Mouse (Mus musculus) granulocyte monocyte progenitor cell, adult 5-6 weeks (primary cell): ENCODE measurements at regions not wholly inside any gene's neighbourhood (a gene's known extent, or its start where the extent isn't known, plus 50 kb on each side); places are given as distances from the start of the nearest gene placed in this dataset.

Experiments
- ATAC-seq: replicated peaks from 2 replicates; pipeline ENCODE4 v1.8.0; 2016; ENCODE audit warnings: mild to moderate bottlenecking, moderate TSS enrichment, inconsistent platforms; ENCODE audit not compliant: poor library complexity, severe bottlenecking

DNA sequence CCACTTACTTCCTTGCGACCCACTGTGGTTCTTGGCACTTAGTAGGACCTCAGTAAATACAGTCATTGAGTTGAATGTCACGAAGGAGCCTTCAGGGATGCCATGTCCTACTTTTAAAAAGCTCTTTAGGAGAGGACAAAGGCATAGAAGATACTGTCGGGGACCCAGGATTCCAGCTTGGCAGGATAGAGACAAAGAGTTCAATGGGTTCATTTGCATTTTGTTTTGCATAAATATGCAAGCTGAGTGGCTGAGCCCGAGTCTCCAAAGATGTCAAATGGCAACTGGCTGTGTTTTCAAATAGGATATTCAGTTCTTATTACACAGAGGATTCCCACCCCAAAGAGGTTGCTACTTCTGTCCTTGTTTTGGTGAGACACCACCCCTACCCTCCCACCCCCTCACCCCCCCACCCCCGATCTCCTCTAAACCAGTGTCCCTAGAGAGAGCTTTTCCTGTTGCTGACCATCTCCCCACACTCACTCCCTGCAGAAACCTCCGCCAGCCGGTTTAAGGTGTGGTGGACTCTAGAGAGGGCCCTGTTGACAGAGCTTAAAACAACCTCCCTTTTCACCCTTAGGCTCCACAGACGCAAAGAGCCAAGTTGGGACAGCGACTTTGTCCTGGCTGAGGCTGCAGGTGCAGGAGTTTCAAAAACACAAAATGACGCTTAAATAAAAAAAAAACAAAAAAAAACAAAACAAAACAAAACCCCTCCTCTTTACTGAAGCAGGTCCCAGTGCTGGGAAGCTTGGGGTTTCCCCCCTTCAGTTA, 57.9 kb downstream of the Sox9 start:
- ATAC-seq, result no peak

GRCm38 (mm10) chr11:112840495-112840828, 58.4 kb downstream of the Sox9 start:
- ATAC-seq, result no peak

- ATAC-seq, result no peak
Measured at GRCm38 (mm10) chr11:112844258-112844901, 62.4 kb downstream of the Sox9 start.

DNA sequence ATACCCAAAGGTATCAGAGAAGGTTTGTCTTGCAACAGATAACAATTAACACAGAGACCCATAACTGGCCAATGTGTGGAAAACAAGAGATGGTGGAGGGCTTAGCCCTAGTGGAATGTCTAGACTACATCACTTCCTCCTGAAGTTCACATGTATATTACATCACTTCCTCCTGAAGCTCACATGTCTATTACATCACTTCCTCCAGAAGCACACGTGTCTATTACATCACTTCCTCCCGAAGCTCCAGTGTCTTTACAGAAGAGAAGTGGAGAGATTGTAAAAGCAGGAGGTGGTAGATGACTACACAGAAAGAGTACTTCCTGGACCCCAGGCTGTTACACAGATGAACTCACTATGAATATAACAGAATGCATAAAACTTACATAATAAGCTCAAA, 65.1 kb downstream of the Sox9 start:
- ATAC-seq, result no peak

GRCm38 (mm10) chr11:112847851-112848250, 65.8 kb downstream of the Sox9 start:
- ATAC-seq, result no peak

- ATAC-seq, result no peak
Measured at GRCm38 (mm10) chr11:112849974-112850373, 68.0 kb downstream of the Sox9 start.

DNA sequence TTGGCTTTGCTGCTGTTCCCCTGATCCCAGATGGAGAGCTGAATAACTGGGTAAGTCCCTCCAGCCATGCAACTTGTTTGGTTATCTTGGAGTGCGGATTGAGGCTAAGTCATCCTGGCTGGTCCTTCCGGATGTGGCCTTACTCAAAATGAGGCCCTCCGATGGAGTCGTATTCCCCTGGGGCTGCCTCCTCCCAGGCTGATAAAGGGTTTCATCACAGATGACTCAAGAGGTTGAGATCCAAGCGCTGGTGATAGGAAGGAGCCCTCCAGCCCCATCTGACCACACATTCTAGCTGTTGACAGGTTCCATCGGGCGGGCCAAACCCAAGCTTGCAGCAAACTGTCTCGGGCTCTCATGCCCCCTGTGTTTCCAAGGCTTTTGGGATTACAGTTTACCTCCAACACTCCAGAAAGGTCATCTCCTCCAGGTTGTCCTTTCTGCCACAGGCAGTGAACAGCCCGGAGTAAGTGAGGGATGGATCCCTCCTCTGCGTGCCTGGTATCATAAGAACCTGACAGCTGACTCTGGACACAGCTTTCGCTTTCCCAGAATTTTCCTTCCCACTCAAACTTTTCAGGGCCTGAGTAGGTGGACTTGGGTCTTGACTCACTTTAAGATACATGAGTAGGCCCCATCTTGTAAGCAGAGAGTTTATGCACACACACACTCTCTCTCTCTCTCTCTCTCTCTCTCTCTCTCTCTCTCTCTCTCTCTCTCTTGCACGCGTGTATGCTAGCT, 68.7 kb downstream of the Sox9 start:
- no peak for ATAC-seq

DNA sequence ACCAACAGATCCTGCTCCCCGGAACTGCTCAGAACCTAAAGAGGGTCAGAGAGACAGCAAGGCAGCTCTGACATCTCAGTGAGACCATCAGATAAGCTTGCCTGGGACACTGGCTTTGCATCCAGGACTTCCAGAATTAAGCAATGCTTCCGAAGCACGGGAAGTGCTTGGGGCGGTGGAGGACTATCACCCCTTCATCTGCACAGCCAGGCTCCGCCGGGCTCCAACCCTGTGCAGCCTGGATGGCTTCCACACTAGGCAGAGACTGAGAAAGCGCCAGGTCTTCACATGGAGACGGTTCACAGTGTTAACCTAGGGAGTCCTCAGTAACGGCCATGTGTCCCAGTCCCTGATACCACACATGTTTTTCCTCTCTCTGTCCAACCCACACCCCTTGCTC, 69.3 kb downstream of the Sox9 start:
- ATAC-seq, result no peak

GRCm38 (mm10) chr11:112855975-112856374, 74.0 kb downstream of the Sox9 start:
- no peak for ATAC-seq

DNA sequence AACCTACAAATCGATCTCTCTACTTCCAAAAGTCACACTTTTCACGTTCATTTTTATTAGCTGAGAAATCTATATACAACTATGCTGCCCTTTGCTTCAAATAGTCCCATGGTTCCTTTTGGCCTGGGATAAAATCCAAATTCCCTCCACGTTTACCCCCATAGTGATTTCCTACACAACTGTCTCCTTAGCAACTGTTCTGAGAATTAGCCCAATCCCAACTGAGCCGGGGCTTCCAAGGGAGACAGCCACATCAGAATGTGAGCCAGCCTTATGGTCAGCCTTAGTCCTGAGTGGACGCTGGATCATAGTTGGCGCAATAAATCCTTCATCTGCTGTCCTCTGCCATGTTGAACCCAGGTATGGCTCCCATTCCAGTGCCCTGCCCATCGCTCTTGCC, 77.3 kb downstream of the Sox9 start:
- ATAC-seq, result no peak

- no peak for ATAC-seq
Measured at GRCm38 (mm10) chr11:112860797-112861196, 78.8 kb downstream of the Sox9 start.

DNA sequence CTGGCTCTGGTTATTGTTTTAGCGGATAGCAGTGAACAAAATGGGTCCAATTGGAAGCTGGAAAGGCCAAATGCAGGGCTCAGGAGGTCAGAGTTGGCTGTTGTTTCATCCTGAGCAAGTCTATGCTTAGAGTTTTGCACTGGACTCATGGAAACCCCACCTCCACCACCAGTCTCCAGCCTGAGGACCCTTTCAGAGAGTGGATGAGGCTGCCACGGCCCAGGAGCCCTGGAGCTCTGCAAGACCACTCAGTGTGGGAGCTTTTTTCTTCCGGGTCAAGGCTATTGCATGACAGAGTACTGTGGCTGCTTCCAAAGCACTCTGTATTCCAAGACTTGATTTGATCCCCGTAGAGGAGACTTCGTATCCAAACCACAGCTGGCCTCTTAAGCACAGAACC, 79.2 kb downstream of the Sox9 start:
- no peak for ATAC-seq

DNA sequence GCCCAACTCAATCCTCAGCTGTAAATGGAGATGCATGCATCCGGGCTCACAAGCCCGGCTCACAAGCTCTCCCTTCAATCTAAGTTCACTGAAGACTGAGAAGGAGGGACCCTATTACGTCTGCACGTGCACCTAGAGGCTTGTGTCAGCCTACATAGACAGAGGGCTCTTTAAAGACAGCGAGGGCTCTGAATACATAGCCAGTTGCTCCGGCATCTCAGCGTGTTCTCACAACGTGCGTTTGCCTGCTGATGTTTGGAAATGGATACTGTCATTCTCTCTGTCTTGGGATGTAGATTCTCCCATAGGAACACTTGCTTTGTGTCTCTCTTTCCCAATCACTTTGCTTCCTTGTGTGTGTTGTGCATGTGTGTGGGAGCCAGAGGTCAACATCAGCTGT, 83.8 kb downstream of the Sox9 start:
- no peak for ATAC-seq

GRCm38 (mm10) chr11:112869571-112869970, 87.5 kb downstream of the Sox9 start:
- ATAC-seq, result no peak

DNA sequence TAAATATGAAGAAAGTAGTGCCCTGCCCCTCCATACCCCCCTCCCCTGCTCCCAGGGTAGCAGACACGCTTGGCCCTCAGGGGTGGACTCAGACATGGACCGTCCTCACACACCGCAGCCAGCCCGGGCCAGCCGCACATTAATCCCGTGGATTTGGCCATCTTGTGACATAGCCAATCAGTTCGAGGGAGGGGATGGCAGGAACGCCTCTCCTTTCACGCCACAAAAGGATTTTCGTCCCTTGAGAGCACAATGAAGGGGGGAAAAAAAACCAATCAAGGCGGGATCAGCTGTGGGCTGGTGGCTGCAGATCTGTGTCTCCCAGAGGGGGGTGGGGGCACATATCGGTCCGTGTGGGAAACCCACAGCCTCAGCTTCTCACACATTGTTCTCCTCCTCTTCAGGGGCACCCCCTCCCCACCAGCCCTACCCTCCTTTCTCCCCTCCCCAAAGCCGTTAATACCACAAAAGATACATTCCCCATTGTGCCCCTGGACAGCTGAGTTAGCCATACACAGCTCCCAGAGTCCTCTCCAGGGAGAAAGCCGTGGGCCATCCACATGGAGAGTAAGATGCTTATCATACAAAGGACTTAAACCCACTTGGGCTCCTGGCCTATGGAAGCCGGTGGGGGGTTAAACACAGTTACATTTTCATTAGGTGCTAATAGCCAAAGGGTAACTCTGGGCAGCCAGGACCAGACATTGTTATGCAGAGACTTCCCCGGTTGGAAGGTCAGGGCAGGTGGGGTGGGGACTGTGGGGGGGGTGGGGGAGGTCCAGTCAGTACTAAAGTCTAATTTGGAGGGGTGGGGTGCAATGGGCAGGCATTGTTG, 88.4 kb downstream of the Sox9 start:
- ATAC-seq, result no peak

DNA sequence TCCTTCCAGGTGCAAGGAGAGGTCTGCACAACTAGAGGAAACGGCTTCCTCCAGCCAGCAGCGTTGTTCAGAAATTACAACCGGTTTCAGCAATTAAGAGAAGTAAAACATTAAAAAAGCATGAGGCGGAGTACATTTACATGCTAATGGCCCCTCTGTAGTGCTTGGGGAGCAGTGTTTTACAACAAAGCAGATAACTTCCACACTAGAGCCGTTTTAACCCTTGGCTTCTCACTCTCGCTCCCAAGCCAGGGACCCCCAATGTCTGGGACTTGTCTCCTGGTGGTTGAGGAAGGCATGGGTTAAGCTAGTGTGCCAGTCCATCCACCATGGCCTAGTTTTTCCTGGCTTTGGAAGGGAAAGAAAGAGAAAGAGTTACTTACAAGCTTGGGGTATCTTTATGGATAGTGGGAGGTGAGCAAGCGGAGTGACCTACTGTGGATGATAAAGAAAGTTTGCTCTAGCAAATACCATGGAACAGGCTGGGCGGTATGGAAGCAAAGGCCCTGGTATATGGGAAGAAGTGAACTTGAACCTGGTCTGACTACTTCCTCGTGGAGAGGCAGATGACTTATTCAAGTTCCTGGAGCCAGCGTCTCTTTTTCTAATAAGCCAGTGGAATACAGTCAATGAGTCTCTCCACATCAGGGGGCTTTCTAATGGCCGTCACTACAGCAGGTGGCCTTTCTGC, 90.8 kb downstream of the Sox9 start:
- no peak for ATAC-seq

DNA sequence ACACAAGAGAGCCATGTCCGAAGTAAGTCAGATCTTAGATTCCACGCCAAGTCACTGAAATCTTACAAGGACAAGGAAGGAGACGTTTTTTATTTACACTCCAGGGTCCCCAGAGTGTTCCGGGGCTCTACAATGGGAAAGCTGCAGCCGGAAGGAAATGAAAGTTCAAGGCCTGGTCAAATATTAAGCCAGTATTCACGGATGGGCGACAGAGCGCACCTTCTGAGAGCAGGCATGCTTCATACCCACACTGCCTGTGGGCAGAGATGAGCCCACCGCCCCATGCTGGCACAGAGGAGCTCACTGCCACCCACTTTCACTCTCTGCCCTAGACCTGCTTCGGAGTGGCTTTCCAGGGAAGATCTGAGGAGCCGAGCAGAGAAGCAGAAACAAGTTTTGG, 92.2 kb downstream of the Sox9 start:
- ATAC-seq, result no peak

GRCm38 (mm10) chr11:112876226-112876625, 94.2 kb downstream of the Sox9 start:
- ATAC-seq, result no peak

- no peak for ATAC-seq
Measured at GRCm38 (mm10) chr11:112878436-112878835, 96.4 kb downstream of the Sox9 start.

DNA sequence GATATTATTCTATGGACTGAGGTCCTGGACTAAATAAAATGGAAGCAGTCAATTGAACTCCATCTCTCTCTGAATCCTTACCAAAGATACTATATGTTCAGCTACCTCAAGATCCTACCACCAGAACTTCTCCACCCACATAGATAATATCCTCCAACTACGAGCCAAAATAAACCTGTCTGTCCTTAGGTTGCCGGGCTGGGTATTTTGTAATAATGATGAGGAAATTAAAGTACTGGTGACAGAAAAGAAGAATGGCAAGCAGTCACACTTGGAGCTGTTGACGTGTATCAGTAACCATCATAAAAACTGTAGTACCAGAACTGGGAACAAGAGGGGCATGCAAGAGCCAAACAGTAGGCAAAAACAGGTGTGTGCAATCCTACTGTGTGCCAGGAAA, 98.7 kb downstream of the Sox9 start:
- ATAC-seq, result no peak
